Mouse (Mus musculus): ENCODE measurements around the gene Pou2af1.

The Pou2af1 gene

DNA sequence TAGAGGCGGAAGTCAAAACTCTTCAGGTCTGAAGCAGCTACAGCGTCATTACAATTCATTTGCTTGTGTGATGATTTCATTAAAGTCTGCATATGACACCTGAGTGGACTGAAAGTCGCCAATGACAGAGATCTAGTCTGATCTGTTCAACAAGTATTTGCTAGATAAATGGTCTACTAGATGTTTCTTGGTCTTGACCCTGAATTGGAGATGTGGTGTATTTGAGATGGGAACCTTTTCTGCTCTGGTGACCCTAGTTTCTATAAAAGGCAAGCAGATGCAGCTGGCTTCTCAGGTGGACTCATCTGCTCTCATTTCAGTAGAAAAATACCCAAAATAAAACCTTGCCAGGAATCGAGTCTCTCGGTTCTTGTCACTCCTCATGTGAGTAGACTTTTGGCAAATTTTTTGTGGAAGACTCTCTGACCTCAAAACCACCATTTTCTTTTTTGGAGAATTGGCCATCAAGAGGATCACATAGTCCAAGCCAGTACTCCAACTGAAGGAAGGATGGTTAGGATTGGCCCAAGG is 12.2 kb downstream of the Pou2af1 start:
- DNase-seq (ENCODE audit: low spot score): no peak

DNA sequence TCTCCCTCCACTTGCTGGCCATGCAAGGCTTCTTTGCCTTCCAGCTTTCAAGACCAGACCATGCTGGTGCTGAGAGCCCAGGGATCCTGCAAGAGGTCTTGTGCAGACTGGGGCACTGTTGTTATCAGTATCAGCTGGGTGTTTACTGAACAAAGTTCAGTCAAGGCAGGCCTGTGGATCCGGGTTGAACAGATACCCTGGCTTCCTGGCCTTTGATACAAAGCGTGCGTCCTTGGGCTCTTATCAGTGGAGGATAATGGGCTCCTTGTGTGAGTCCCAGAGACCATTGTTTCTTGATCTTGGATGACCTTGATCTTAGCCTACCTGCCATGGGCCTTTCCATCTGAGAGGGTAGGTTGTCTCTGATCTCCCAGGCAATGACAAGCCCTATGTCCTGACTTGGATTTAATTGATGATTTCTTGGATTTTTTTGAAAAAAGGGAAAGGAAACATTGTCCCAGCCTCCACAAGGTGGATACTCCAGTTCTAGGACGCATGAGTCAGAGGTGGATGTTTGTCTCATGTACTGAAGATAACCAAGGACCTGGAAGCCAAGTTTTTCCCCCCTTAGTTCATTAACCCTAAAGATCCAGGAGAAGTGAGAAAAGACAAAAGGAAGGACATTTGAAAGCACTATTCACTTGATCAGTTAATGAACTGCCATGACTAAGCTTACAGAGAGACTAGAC is 17.3 kb downstream of the Pou2af1 start:
- DNase-seq (ENCODE audit: low spot score): no peak

DNA sequence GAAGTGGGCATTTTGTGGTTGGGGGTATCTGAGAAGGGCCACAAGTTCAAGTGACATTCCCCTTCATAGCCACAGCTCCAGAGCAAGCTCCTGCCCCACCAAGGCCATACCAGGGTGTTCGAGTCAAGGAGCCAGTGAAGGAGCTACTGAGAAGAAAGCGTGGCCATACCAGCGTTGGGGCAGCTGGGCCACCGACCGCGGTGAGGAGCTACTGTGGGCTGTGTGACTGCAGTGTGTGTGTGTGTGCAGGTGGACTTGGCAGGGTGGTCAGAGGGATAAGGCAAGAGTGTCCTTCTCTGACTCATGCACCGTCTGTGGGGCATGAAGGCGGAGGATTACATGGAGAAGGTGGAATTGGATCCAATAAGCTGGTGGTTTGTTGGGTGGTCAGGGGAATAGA is 18.7 kb downstream of the Pou2af1 start:
- DNase-seq (ENCODE audit: low spot score): no peak

DNA sequence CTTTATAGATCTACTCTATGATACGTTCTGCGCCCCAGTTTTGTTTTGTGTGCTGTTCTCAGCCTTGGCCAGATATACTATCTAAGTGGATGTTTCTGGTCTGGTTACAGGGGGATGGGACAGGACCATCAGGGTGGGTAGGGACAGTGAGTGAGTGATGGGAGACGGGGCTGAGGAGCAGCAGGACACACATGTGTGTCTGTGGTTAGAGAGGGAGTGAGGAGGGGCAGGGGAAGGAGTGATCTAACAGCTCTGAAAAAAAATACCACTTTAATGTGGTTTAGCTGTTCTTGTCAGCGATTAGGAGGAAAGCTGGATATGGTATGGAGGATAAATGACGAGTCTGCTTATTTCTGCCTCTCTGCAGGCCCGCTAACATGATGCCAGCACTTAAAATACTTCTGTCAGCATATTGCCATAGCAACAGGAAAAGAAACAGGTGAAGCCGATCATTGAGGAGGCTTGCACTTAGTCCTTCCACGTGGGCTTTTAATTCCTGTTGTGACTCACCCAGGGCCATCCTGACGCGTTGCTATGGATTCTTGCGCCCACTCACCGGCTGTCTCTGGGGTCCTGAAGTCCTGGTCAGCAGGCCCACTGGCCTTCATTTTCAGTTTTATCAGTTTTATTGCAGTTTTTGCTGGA is 25.4 kb downstream of the Pou2af1 start:
- DNase-seq (ENCODE audit: low spot score): peak; percentile 16

DNA sequence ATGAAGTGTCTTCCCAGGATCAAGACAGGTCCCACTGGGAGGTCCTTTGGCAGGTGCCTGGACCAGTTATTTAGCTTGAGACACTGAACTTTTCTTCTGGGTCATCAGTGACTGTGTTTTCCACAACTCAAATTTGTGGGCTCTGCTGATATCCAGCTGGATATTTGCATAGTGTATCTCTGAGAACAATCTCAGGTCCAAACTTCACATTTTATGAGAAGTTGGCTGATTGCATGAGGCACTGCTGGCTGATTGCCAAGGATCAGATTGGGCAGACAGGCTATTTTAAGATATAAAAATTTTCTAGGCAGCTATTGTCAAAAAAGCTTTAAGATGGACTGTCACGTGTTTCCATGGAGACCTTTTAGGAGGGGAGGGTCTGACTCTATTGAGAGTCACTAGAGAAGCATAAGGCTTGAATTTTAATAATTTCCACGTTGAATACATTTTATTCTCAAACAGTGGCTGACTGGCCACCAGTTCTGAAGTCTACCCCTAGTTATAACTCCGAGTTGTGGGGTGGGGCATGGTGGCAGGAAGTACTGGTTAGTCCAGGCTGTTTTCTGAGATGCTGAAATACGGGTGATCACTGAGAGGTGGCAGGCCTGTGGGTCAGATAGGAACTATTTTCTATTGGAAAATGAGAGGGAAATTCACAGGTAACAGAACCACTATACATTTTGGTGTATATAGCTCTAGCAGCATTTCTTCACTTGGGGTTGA is 43.4 kb downstream of the Pou2af1 start:
- DNase-seq (ENCODE audit: low spot score): no peak

DNA sequence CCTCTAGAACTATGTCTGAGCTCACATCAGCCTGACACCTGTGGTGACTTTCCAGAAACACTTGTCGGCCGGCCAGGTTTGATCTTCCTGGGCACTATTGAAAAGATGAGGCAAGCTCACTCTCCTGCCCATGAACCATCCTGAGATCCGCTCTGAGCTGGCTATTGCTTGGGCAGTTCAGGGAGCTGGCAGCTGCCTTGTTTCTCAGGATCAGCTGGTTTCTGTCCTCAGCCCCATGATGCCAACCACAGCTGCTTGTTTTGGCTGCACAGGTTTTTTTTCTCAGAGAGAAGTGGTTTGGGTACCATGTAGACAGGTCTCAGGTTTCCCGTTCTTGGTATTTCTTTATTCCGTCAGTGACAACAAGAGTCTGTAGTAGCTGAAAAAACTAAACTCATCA is 44.9 kb downstream of the Pou2af1 start:
- no peak for DNase-seq (ENCODE audit: low spot score)

DNA sequence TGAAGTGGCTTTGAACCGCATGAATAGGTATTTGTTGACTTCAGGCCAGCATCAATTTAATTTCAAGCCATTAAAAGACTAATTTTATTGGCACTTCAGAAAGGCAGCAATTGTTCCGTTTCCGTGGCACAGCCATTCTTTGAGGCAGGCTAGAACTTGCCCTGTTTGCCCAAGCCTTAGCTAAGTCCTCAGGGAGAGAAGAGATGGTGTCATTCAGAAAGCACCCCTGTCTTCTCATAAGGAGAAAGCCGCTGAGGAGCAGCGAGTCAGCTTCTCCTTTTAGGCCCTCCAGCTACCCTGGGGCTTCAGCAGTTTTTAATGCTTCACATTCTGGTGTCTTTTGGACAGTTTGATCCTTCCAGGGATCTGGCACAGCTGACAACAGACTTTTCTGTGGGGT is 55.3 kb downstream of the Pou2af1 start:
- no peak for DNase-seq (ENCODE audit: low spot score)

DNA sequence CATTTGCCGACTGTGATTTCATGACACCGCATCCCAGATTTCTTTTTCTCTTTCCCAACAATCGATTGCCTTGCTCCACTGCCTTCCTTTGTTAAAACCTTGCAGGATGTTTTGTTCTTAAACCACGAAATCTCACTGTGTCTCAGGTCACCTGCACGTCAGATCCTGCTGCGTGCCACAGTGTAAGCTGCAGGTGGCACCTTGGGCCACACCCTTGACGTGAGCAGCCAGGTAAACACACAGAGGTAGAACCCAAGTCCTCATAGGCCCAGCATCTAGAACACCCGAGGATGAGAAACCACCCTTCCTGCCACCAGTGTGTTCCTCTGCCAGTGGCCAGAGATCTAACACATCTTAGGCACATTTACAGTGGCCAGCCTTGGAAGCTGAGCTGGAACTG is 57.6 kb downstream of the Pou2af1 start:
- no peak for DNase-seq (ENCODE audit: low spot score)

DNA sequence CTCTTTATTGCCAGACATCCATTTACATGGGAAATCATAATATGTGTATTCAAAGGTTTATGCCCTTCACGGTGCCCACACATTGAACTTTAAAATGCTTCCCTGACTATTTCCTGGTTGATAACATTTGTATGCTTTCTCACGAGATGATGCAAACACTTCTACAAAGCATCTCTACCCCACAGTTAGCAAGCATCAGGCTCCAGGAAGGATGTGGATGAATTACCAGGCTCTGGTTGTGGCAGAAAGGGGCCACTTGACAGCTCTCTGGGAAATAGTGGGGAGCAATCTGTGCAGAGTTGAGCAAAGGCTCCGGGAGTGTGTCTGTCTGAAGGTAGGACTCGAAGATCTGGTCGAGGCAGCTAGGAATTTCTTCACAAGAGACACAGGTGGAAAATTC is 58.6 kb downstream of the Pou2af1 start:
- DNase-seq (ENCODE audit: low spot score): no peak

DNA sequence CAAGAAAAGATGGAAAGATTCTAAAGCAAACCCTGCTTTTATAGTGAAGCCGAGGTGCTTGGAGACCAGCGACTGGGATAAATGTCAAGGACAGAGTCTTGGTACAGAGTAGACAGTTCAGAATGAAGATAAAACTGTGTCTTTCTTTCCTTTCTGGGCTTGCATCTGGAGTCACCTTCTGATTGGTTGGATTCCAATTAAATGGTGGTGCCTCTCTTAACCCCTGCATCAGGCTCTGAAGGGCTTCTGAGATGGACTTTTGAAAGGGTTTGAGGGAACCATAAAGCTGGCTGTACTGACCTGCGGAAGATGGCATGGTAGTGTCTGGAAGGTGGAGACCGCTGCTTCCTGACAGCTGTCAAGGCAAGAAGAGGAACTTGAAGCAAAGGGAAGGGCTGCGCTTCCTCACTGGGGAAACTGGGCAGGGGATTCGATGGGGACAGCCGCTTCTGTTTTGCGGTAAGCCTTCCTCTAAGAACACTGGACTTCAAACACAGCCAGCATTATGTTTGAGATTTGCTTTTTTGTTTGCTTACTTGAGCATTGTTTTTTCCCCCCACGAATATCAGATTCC is 60.2 kb downstream of the Pou2af1 start:
- DNase-seq (ENCODE audit: low spot score): no peak

DNA sequence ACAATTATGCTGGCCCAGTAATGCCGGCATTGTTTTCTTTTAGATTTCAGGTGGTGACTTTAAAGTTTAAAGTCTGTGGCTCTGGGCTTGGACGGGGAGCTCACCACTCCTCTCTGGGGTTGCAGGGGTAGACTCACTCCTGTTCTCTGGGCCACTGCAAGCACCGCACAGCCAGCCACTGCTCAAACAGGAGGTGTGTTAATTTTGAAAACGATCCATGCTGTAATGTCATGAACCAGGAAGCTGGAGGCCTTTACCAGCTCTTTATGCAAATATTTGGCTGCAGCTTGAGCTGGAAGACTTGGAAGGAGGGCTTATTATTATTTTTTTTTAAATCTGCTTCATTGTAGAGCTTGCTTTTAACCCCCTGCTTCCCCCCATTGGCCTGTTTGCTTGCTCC is 61.2 kb downstream of the Pou2af1 start:
- no peak for DNase-seq (ENCODE audit: low spot score)

DNA sequence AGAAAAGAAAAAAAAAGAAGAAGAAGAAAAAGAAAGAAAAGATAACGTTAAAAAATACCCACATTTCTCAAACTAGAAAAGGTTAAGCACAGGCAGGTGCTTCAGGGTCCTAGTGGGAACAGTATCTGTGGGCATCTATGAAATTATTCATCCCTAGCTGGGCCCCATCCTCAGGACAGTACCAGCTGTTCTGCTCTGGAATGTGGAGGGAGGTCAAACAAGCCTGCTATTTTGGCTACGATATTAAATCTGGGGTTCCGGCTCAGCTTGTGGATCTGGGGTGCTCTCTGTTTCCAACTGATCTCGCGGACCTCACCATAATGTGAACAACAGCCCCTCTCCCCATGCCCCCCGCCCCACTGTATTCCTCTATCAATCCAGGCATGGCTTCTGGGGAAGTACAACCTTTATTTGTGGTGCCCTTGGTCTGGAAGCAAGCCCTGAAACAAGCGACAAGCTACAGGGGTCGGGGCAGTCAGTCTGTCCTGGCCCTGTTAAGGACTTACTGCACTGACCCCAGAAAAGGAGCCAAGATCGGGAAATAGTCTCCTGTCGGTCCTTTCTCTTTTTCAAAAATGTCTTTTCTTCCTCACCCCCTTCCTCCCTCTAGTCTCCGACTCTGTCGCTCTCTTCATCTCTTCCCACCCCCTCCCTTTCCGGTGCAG is 64.5 kb downstream of the Pou2af1 start:
- DNase-seq (ENCODE audit: low spot score): no peak

DNA sequence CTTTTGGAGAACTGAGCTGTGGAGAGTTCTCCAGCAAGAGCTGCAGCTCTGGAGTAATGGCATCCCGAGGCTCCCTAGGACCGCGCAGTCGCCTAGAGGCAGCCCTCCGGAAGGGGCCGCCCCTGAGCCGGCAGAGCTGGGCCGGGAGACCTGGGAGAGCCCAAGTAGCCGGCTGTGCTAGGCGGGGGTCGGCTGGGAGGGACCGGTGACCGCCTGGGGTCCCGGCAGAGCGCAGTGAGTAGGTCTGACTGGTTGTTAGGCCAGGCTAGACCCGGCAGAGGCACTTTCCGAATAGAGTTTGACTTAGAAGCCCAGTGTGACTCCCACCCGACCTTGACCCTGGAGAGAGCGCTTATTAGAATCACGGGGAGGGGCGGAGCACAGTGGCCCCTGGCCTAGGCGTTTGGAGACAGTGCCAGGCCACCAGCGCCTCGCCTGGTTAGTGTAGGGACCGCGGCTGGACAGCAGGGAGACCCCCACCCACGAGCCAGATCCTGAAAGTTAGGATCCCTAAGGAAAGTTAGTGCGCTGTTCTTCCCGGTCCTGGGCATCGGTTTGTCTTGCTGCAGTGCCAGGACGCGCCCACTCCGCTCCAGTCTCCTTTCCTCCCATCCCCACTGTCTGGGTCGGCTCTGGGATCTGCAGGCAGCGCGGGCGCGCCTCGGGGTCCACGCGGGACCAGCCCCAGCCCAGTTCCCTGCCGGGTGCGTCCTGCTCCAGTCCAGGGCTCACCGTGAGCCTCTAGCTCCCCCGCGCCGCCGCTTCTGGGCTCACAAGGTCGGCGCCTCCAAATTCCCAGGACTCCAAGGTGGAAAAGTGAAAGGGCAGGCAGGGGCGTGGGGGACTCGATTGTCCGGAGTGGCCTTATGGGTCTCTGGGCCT is 65.2 kb downstream of the Pou2af1 start, which contains the start of gene Colca2:
Gene Colca2 (minus strand): TSS at position 70 of the 882 bp plus-strand sequence.
- peak; percentile 25 for DNase-seq (ENCODE audit: low spot score)

DNA sequence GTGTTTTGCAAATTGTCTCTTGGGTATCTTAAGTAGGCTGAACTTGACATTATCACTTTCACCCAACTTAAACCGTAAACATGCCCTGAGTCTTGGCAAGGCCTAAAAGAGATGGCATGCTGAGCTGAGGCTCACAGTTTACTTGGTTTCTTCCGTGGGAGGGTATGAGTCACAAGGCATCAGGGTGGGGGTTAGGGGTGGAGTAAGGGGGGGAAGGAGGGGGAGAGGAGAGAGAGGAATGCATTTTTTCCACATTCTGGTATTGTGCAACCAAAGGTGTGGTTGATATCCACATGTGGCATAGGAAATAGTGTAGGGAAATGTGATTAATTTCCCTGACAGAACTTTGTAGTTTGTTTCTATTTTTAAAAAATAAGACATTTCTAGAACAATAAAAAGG is 72.6 kb downstream of the Pou2af1 start:
- DNase-seq (ENCODE audit: low spot score): no peak
